Mouse (Mus musculus) left cerebral cortex, adult 2 months (tissue): ENCODE measurements around the gene Prkce. TPM values are rescaled to one million over a fixed set of nuclear protein-coding genes. Genes with fewer than 3 reads are reported as not detected.

Experiments
- DNase-seq, 2 experiments: peaks; one replicate each; pipeline ENCODE4 v3.0.0; 2021 to 2022; ENCODE audit warnings: low spot score in 2 of 2, mixed read lengths in 1 of 2; ENCODE audit errors: extremely low spot score in 1 of 2
- H3K27ac ChIP-seq: fragments of 200-600 bp; 2 replicates; pipeline ENCODE4 v1.8.1; 2022
- H3K4me3 ChIP-seq: fragments of 200-600 bp; 2 replicates; pipeline ENCODE4 v1.8.1; 2022
- CTCF ChIP-seq: fragments of 200-600 bp; IDR thresholded peaks from 2 replicates; pipeline ENCODE4 v1.8.1; 2022; ENCODE audit warnings: antibody characterized with exemption, mild to moderate bottlenecking, moderate library complexity
- intact Hi-C: fragments of 180-260 bp; cut with DNase I; formaldehyde crosslinking; loops from one replicate; pipeline ENCODE4 v1.15.1; 2025
- total RNA-seq, 2 experiments: library from RNA; stranded (reverse); gene quantifications; 2 replicates each; pipeline ENCODE4 v1.2.3; 2021

Prkce gene
- total RNA-seq, 2 experiments from 2014 or later = 277 to 284 TPM

DNA sequence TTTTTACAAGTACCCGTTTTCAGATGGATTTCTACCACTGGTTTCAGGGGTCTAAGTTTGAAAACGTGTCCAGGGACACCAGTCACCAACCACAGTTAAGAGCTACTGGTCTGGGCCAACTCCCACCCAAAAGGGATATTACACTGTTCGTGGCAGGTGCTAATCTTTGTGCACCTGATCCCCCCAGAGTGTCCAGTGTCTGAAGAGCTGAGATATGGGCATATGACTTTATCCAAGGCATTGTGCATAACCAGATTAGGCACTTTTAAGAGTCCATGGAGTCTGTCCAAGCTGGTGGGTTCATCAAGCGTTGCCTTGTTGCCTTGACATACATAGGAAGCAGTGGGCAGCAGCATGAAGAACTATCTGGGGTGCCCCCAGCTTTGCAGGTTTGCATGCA lies 254.4 kb downstream of the Prkce start:
- DNase-seq = no peak
- Histone ChIP-seq H3K4me3 (no peak overlapping the region), H3K27ac (peak overlapping the region; percentile 28)
- TF ChIP-seq CTCF = no peak
- intact Hi-C loops = no loop called here

- intact Hi-C loops = no loop called here
- DNase-seq = no peak
- Histone ChIP-seq H3K4me3 (no peak overlapping the region), H3K27ac (no peak overlapping the region)
- TF ChIP-seq CTCF = no peak
Measured at GRCm38 (mm10) chr17:86429877-86430276, 262.3 kb downstream of the Prkce start.

- intact Hi-C loops = no loop called here
- no peak for DNase-seq
- no peak for TF ChIP-seq CTCF
- Histone ChIP-seq H3K4me3 (no peak overlapping the region), H3K27ac (peak overlapping the region; percentile 40; the same call in 1 of the 2 replicates)
Measured at GRCm38 (mm10) chr17:86433117-86433516, 265.5 kb downstream of the Prkce start.

- no peak for DNase-seq
- intact Hi-C loops = no loop called here
- no peak for TF ChIP-seq CTCF
- Histone ChIP-seq H3K4me3 (no peak overlapping the region), H3K27ac (no peak overlapping the region)
Measured at GRCm38 (mm10) chr17:86433813-86434212, 266.2 kb downstream of the Prkce start.

DNA sequence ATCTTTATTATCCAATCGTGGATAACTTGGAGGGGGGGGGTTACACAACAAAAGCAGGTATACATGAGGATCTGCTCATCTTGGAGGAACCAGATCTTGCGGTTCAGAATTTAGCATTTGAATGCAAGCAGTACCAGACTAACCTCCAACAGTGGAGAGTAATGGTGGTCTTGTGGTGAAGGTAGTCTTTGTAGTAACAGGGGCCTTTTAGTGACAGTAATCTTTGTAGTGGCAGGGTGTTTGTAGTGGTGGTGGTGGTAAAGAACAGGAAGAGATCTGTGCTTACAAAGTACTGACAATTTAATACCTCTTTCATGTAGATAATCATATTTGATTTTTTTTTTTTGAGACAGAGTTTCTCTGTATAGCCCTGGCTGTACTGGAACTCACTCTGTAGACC lies 267.2 kb downstream of the Prkce start:
- no peak for DNase-seq
- Histone ChIP-seq H3K4me3 (no peak overlapping the region), H3K27ac (no peak overlapping the region)
- intact Hi-C loops = loop anchor here (5.0 kb wide), 1 partner anchor 132 kb away; no protein-coding TSS in a partner anchor
- TF ChIP-seq CTCF = no peak

- intact Hi-C loops = loop anchor here (5.0 kb wide), 1 partner anchor 133 kb away; no protein-coding TSS in a partner anchor
- H3K4me3 ChIP-seq = no peak overlapping the region
- no peak for TF ChIP-seq CTCF
- H3K27ac ChIP-seq = no peak overlapping the region
- no peak for DNase-seq
Measured at GRCm38 (mm10) chr17:86435570-86435969, 268.0 kb downstream of the Prkce start.

GRCm38 (mm10) chr17:86435984-86436383 lies 268.4 kb downstream of the Prkce start:
- TF ChIP-seq CTCF = no peak
- intact Hi-C loops = loop anchor here (5.0 kb wide), 1 partner anchor 134 kb away; no protein-coding TSS in a partner anchor
- no peak for DNase-seq
- Histone ChIP-seq H3K4me3 (no peak overlapping the region), H3K27ac (no peak overlapping the region)

DNA sequence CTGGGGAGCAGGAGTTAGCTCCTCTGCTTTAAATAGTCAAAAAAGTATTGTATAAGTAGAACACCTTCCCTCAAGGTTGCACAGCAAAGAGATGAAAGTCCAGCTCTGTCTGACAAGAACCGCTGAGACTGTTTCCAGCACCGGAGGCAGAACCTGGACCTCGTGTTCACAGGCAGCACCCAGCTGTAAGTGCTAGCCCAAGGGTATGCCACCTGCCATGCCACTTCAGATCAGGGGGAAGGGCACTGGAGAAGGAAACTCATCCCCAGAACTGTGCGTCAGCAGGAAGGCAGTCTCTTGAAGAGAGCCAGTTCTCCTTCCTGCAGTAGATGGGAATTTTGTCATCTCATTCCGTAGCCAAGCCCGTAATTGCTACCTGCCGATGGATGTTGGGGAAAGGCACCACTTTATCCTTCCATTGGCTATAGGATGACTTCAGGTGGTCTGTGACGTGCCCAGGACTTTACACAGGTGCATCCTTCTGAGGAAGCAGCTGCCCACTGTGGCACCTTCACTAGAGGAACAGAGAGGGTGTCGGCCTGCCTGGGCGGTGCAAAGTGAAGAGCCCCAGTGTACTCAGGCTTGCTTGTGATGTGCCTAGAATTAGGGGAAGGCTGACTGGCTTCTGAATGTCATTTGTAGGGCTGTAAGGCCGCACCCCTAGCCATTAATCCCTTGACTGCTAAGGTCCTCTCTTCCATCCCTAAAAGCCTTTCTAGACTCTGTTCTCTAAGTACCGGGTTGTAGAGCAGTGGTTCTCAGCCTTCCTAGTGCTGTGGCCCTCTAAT lies 269.2 kb downstream of the Prkce start:
- Histone ChIP-seq H3K27ac (peak overlapping the region; percentile 96), H3K4me3 (peak overlapping the region; percentile 35)
- no peak for DNase-seq
- TF ChIP-seq CTCF = no peak
- intact Hi-C loops = loop anchor here (5.0 kb wide), 1 partner anchor 134 kb away; no protein-coding TSS in a partner anchor

DNA sequence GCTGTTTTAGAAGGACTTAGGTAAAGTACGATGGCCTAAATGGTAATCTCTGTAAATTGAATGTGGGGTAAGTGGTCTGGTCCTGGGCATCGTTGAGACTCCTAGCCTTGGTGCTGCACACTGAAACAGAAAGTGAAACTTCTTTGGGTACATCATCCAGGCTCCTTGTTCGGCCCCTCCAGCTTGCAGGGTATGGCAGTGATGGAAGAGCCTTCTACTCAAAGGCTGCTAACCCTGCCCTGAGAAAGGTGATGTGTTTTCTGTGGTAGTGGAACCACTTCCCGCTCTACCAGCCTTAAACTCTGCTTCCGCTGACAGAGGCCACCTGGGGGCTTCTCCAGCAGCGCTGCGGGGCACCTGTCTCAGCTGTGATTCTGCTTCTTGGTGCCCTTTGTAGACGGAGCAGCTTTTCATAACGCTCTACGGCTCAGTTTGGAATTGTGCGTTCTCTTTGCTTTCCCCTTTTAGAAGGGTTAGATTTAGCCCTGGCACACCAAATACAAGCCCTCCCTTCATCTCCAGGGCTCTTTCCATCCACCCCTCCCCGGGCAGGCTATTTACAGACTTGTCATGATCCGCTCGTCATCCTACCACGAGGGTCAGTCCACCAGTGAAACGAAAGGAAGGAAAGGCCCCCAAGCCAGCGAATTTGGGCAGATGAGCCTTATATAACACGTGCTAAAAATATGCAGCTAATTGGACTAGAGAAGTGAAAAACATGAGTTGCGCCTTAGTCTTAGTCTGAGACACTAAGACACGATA lies 270.1 kb downstream of the Prkce start:
- Histone ChIP-seq H3K4me3 (peak overlapping the region; percentile 35), H3K27ac (peak overlapping the region; percentile 96)
- peak; percentile 51 to 56 for DNase-seq
- intact Hi-C loops = loop anchor here (1.0 to 5.0 kb wide), 2 partner anchors 135 to 187 kb away; no protein-coding TSS in a partner anchor
- no peak for TF ChIP-seq CTCF

DNA sequence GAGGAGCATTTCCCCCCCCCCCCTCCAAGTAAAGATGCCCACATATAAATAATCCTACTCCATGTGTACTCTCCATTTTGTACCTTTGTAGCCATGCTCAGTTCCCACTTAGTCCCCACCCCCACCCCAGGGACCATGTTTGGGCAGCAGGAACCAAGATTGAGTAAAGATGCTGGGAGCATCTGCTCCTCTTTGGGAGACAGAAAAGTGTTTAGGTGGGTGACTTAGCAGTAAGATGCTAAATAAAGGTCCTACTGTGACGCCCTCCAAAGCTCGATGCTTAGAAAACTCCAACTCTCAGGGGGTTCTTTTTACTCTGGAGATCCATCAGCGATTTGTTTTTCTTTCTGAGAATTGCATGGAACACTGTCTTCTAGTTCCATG lies 270.7 kb downstream of the Prkce start:
- intact Hi-C loops = loop anchor here (1.0 to 5.0 kb wide), 2 partner anchors 136 to 188 kb away; no protein-coding TSS in a partner anchor
- TF ChIP-seq CTCF = no peak
- Histone ChIP-seq H3K27ac (peak overlapping the region; percentile 96), H3K4me3 (no peak overlapping the region)
- no peak for DNase-seq

DNA sequence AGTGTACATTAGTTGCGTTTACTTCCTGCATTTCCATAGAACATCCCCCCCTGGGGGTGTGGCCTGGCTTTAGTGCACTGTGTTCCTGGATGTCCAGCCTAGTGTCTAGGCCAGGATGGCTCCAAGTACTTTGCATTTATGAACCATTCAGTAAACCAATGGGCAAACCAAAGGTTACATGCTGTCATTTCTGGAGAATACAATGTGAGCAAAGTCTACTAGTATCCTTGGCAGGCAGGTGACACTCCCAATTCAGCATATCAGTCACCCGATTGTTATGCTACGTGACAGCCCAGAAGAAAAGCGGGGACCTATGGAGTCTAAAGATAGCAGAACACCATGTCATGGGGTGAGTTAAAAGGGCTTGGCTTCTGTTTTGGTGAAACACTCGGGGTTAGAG lies 271.2 kb downstream of the Prkce start:
- intact Hi-C loops = loop anchor here (1.0 to 5.0 kb wide), 2 partner anchors 136 to 188 kb away; no protein-coding TSS in a partner anchor
- peak overlapping the region; percentile 96 for H3K27ac ChIP-seq

GRCm38 (mm10) chr17:86441098-86441497 lies 273.5 kb downstream of the Prkce start:
- TF ChIP-seq CTCF = no peak
- no peak for DNase-seq
- Histone ChIP-seq H3K4me3 (no peak overlapping the region), H3K27ac (no peak overlapping the region)
- intact Hi-C loops = no loop called here

More for the DNA sequence above, 271.2 kb downstream of the Prkce start:
- peak in 1 of 2 experiments; percentile 9 for DNase-seq
- no peak for TF ChIP-seq CTCF
- no peak overlapping the region for H3K4me3 ChIP-seq
